Mouse (Mus musculus) liver, adult 2 months (tissue): Measurements from ENCODE around the gene Olfr548-ps1. TPM values are rescaled to one million over a fixed set of nuclear protein-coding genes. Genes with fewer than 3 reads are reported as not detected.

ENCODE experiments used
- DNase-seq: peaks from one replicate; pipeline ENCODE4 v3.0.0-alpha.2; 2011; ENCODE audit warnings: low read depth, low spot score; ENCODE audit errors: extremely low read depth
- H3K27ac ChIP-seq: fragments of 200-500 bp; replicated peaks from 2 replicates; pipeline ENCODE4 v1.5.1; 2012; ENCODE audit warnings: low read depth, mild to moderate bottlenecking, control low read depth, inconsistent platforms, low read length; ENCODE audit not compliant: insufficient read depth
- H3K27me3 ChIP-seq: fragments of 200-500 bp; 2 replicates; pipeline ENCODE4 v1.6.1; 2012; ENCODE audit warnings: mild to moderate bottlenecking, moderate library complexity, low read length, inconsistent platforms; ENCODE audit not compliant: control insufficient read depth, insufficient read depth
- H3K36me3 ChIP-seq: fragments of 200-500 bp; 2 replicates; pipeline ENCODE4 v1.6.1; 2012; ENCODE audit warnings: low read length, inconsistent platforms; ENCODE audit not compliant: control insufficient read depth, insufficient read depth
- H3K4me1 ChIP-seq: fragments of 200-500 bp; 2 replicates; pipeline ENCODE4 v1.6.1; 2011; ENCODE audit warnings: low read length; ENCODE audit not compliant: control insufficient read depth, insufficient read depth
- H3K4me3 ChIP-seq: fragments of 200-500 bp; 2 replicates; pipeline ENCODE4 v1.5.1; 2011; ENCODE audit warnings: low read depth, mild to moderate bottlenecking, control low read depth, low read length, moderate library complexity; ENCODE audit not compliant: insufficient read depth
- H3K79me2 ChIP-seq: fragments of 200-500 bp; 2 replicates; pipeline ENCODE4 v1.6.1; 2012; ENCODE audit warnings: inconsistent platforms, mild to moderate bottlenecking, low read length, moderate library complexity; ENCODE audit not compliant: control insufficient read depth, insufficient read depth
- H3K9ac ChIP-seq: fragments of 200-500 bp; 2 replicates; pipeline ENCODE4 v1.6.1; 2012; ENCODE audit warnings: low read depth, mild to moderate bottlenecking, control low read depth, inconsistent platforms, low read length
- CTCF ChIP-seq: fragments of 200-500 bp; IDR thresholded peaks from 2 replicates; pipeline ENCODE4 v1.5.1; 2011; ENCODE audit warnings: low read depth, low read length, control low read depth
- POLR2A ChIP-seq: fragments of 200-500 bp; IDR thresholded peaks from 2 replicates; pipeline ENCODE4 v1.6.1; 2011; ENCODE audit warnings: low read length, control low read depth; ENCODE audit not compliant: insufficient read depth; ENCODE audit errors: extremely low read depth
- WGBS: fragments of 180-500 bp; shearing (Covaris S2); methylation state at CpG from one replicate; pipeline ENCODE4 v1.1.7; 2018; 5-methylcytosine and 5-hydroxymethylcytosine counted together
- polyA plus RNA-seq: library from polyadenylated mRNA; depleted of rRNA; stranded (reverse); fragments of >200 nt; gene quantifications from 2 replicates; pipeline ENCODE4 v1.2.3, GENCODE M21; 2012
- total RNA-seq: library from RNA; depleted of rRNA; stranded (reverse); fragments of >200 nt; gene quantifications from 2 replicates; pipeline ENCODE4 v1.2.3, GENCODE M21; 2014

The Olfr548-ps1 gene
- total and polyA plus RNA-seq, 2 experiments = not detected

- H3K27ac ChIP-seq = no peak overlapping the region
- TF ChIP-seq CTCF (no peak), POLR2A (no peak)
- no peak overlapping the region for H3K4me3 ChIP-seq
- DNase-seq = peak; percentile 16
- H3K9ac ChIP-seq = no peak overlapping the region
- WGBS = 46% methylated on average over 10 of the region's 10 CpGs
- H3K27me3 ChIP-seq = no peaks in the 10 kb centered on the region
- no peaks in the 10 kb centered on the region for H3K79me2 ChIP-seq
- H3K4me1 ChIP-seq = 0 out of 2 replicates have a peak, but pooled peaks cover 1% of the 10 kb centered on the region
- no peaks in the 10 kb centered on the region for H3K36me3 ChIP-seq
Measured at GRCm38 (mm10) chr7:102516261-102517050, 24.2 kb upstream of the Olfr548-ps1 start.

DNA sequence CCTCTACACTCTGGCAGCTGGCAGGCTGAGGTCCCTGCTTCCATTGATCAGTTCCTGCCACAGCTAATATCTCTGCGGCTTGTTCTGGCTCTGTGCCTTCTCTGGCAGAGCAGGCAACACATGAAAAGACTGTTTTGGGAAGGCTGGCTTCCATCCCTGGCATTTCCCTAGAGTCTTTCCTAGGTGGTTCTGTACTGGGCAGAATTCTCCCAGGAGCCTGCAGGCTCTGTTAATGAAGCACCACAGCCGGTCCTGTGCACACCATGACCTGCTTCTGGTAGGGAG lies 23.7 kb upstream of the Olfr548-ps1 start:
- H3K79me2 ChIP-seq = no peaks in the 10 kb centered on the region
- H3K27me3 ChIP-seq = no peaks in the 10 kb centered on the region
- H3K27ac ChIP-seq = no peak overlapping the region
- no peaks in the 10 kb centered on the region for H3K36me3 ChIP-seq
- H3K4me3 ChIP-seq = no peak overlapping the region
- 42% methylated on average over 2 of the region's 2 CpGs for WGBS
- DNase-seq = peak; percentile 48
- H3K9ac ChIP-seq = no peak overlapping the region
- H3K4me1 ChIP-seq = 0 out of 2 replicates have a peak, but pooled peaks cover 1% of the 10 kb centered on the region
- TF ChIP-seq POLR2A (no peak), CTCF (no peak)

DNA sequence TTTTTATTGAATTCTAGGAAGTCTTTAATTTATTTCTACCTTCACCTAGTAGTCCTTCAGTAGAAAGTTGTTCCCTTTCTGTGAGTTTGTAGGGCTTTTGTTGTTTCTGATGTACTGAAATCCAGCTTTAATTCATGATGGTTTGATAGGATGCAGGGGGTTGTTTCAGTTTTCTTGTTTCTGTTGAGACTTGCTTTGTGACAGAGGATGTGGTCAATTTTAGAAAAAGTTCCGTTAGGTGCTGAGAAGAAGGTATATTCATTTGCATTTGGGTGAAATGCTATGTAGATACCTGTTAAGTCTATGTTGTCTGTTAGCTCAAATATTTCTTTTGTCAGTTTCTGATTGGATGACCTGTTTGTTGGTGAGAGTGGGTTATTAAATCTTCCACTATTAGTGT lies 11.6 kb upstream of the Olfr548-ps1 start:
- Histone ChIP-seq H3K27me3 (no peaks in the 10 kb centered on the region), H3K4me3 (no peak overlapping the region), H3K36me3 (no peaks in the 10 kb centered on the region), H3K79me2 (no peaks in the 10 kb centered on the region), H3K4me1 (no peaks in the 10 kb centered on the region), H3K27ac (no peak overlapping the region), H3K9ac (no peak overlapping the region)
- 81% methylated on average over 1 of the region's 1 CpGs for WGBS
- DNase-seq = no peak
- no peak for TF ChIP-seq CTCF
- TF ChIP-seq POLR2A = no peak

GRCm38 (mm10) chr7:102534449-102534848 lies 6.2 kb upstream of the Olfr548-ps1 start, which contains the start of gene Olfr547:
Olfr547 (plus strand) TSS chr7:102534749.
- Histone ChIP-seq H3K9ac (no peak within 1 kb of the TSS), H3K36me3 (no peaks in the 10 kb centered on the region), H3K27me3 (no peaks in the 10 kb centered on the region), H3K79me2 (no peaks in the 10 kb centered on the region), H3K4me1 (no peaks in the 10 kb centered on the region), H3K4me3 (no peak within 1 kb of the TSS), H3K27ac (no peak within 1 kb of the TSS)
- TF ChIP-seq POLR2A (no peak), CTCF (no peak)
- 81% methylated on average over 1 of the region's 1 CpGs for WGBS
- DNase-seq = no peak

DNA sequence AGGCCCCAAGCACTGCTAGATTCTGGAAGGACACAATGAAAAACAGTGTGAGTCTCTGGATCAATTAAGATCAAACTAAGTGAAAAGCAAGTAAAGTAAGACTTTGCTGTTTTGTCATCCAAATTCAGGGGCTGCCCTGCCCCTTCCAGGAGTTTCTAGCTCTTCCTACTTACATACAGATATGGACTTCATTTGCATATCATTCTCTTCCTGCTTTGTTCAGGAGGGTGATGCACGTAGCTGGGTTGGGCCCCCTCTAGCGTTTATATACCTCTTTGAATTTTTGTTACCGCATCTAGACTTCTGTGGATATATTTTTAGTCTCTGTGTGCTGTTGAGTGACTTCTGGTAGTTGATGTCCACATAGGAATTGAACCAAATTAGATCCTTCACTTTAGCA lies 555 bp downstream of the Olfr548-ps1 start:
- DNase-seq = no peak

DNA sequence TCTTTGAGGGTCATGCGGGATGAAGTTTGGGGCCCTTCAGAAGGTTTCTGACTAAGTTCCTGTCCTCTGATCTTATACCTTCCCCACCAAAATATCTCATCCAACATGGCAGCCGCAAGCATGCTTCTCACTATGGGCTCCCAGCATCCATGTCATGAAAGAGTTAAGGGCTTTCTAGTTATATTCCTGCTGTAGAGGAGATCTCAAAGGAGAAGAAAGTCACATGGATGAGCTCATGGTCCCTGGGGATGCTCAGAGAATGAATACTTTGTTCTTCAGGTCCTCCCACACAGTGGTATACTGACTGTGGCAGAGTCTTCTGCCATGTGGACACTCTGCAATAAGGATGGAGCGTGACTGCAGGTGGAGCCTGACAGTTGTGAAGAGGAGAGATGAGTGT lies 8.9 kb downstream of the Olfr548-ps1 start, which contains the start of gene Olfr549:
Gene Olfr549, plus strand, starts transcription at position 301 of the 400 bp plus-strand sequence.
- TF ChIP-seq CTCF (no peak), POLR2A (no peak)
- 88% methylated on average over 3 of the region's 3 CpGs for WGBS

More for the DNA sequence above, 555 bp downstream of the Olfr548-ps1 start:
- Histone ChIP-seq H3K27me3 (no peaks in the 10 kb centered on the region), H3K27ac (no peak overlapping the region), H3K4me3 (no peak overlapping the region), H3K4me1 (no peaks in the 10 kb centered on the region), H3K36me3 (no peaks in the 10 kb centered on the region), H3K79me2 (no peaks in the 10 kb centered on the region), H3K9ac (no peak overlapping the region)
- TF ChIP-seq CTCF = no peak
- TF ChIP-seq POLR2A = no peak
- WGBS = 55% methylated on average over 3 of the region's 3 CpGs

More for the DNA sequence above, 8.9 kb downstream of the Olfr548-ps1 start, which contains the start of gene Olfr549:
- Histone ChIP-seq H3K27me3 (no peaks in the 10 kb centered on the region), H3K4me3 (no peak within 1 kb of the TSS), H3K4me1 (no peaks in the 10 kb centered on the region), H3K9ac (no peak within 1 kb of the TSS), H3K27ac (no peak within 1 kb of the TSS), H3K36me3 (no peaks in the 10 kb centered on the region), H3K79me2 (no peaks in the 10 kb centered on the region)
- no peak for DNase-seq
